Mouse (Mus musculus): ENCODE results near the gene Fbxw21.
"Not testable (repeated sequence)": the region's sequence is repeated elsewhere in the genome, so short reads cannot be mapped to it uniquely, and the experiment has no call there.

The Fbxw21 gene

DNA sequence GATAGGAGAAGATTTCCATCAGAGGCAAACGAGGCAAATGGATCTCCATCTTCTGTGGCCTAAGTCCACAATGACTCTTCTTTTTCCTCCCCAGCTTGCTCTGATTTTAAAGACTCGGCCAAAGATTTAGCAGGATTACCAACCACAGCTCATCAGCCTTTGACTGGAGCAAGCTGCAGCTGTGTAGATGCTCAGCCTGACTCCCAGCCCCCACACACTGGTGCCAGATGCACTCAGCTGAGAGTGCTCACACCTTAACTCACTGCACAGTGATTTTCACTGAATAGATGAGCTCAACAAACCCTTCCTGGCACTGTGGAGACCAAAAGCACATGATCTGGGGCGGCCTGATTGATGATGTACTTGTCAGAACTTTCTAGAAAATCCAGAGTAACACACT is at the start of gene Fbxw21:
Gene Fbxw21 (minus strand): TSS at position 101 of the 400 bp plus-strand sequence.
- DNase-seq = no peak

DNA sequence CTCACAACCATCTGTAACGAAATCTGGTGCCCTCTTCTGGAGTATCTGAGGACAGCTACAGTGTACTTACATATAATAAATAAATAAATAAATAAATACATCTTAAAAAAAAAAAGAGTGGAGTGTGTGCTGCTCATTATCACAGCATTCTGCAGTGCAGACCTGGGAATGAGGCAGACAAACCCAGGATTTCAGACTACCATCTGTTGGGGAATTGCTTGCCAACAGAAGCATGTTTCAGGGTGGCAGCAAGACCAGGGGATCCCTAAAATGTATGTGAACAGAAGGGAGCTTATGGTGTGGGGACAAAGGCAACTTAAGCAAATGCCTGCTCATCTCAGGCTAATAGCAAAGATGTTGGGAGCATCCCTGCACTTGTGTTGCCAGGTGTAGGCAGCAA is 39.5 kb upstream of the Fbxw21 start:
- not testable (repeated sequence) for DNase-seq

DNA sequence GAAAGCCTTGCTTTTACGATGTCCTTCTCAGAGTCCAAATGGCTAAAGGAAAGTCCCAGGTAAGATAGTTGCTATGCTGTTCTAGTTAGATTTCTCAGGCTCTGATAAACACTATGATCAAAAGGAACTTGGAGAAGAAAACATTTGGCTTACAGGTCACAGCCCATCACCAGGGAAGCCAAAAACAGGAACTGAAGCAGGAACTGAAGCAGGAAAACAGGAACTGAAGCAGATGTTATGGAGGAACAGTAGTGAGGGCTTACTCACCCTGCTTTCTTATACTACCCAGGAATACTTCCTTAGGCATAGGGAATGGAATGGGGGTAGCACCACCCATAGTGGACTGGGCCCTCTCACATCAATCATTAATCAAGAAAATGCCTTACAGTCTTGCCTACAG is 38.5 kb upstream of the Fbxw21 start:
- no peak for DNase-seq

DNA sequence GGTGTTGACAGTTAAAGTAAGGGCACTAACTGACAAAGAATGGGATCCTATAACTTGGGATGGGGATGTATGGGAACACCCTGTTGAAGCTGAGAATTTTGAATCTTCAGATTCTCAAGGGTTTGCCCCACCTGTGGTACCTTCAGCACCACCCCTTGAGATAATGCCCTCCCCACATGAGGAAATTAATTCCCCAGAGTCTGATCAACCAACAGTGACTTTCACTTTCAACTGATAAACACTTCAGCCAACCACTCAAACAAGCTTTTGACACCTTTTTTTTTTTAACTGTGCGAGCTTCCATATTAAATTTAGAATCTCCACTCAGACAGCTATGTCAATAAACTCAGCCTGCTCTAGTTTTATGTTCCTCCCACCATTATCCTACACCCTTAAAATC is 37.5 kb upstream of the Fbxw21 start:
- no peak for DNase-seq

DNA sequence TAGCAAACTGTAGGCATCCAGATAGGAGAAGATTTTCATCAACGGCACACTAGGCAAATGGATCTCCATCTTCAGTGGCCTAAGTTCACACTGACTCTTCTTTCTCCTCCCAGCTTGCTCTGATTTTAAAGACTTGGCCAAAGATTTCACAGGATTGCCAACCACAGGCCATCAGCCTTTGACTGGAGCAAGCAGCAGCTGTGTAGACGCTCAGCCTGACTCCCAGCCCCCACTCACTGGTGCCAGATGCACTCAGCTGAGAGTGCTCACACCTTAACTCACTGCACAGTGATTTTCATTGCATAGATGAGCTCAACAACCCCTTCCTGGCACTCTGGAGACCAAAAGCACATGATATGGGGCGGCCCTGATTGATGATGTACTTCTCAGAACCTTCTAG is 34.0 kb upstream of the Fbxw21 start, which contains the start of gene Fbxw13:
Gene Fbxw13 (minus strand): TSS at position 101 of the 400 bp plus-strand sequence.
- not testable (repeated sequence) for DNase-seq

DNA sequence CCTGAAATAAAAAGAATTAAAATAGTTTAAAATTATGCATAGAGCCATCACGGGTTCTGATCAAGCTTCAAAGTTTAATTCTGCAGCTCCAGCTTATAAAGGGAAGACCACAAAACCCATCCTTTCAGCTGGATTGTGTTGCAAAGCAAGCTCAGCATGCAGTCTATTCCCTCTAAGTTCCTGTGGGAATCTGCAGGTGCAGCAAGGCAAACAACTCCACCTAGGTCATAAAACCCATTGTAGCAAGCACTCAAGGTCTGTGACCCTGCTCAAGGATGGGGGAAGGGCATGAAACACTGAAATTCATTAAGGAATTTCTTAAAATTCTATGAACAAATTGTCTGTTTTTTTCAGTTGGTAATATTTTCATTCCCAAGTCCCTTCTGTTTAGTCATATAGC is 15.4 kb upstream of the Fbxw21 start:
- no peak for DNase-seq

DNA sequence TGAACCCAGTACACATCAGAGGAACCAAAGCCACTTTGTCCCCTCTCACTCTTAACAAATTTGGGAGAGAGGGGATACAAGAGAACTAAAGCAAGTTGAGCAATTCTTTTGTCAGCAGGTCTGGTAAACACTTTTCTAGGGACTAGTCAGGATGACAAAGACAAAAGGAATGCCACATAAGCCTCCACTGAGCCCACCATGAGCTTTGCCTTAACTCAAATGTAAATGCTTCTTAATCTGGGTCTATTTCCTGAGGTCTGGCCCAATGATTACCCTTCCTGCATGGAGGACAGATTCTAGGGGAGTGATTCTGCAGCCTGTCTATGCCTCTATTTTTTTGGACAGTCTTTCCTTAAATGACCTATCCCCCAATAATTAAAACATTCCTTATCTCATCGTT is 14.5 kb upstream of the Fbxw21 start:
- DNase-seq = no peak

DNA sequence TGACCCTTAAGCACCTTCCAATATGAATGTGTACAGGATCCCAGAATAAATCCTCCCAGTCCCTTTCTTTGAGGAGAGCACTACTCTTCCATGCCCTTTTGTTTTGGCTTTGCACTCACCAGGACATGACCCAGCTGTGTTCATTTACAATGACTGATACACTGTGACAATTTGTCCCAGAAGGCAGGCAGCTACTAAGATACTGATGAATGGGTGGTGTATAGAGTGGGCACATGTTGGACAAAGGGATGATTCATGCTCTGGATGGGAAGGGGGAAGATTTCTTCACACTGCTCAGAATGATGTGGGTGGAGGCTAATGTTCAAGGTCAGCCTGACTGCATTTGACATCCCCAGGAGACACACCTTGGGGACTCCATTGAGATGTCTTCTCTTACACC is 5.5 kb upstream of the Fbxw21 start:
- DNase-seq = no peak

DNA sequence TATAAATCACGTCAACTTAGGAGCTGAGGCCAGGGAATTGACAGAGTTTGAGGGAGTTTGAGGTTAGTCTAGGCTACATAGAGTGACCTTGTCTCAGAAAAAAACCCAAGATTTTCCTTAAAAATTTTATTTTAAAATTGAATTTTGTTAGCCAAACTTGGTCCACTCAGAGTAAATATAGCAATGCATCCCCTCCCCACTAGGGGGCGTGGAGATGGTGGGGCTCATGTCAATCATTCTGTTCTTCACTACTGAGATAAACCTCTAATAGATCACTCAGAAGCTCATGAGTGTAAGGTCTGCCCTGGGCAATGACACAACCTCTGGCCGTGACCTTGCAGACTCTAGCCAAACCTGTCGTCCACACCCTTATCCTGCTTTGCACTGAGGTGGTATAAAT is 21.4 kb downstream of the Fbxw21 start:
- DNase-seq = not testable (repeated sequence)

DNA sequence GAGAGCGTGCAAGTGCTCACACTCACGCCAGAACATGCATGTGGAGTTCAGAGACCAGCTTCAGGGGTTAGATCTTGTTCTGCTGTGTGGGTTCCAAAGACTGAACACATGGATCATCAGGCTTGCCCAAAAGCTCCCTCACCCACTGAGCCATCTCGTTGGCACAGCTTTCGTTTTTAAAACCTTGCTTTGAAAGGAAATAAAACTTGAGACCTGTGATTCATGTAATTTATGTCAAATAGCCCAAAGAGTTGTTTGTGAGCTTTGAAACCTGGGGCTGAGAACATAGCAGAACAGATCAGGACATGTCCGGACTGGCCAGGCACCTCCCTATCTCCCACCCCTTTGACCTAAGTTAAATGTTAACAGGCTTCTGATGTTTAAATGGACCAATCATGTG is 31.8 kb downstream of the Fbxw21 start:
- DNase-seq = no peak

DNA sequence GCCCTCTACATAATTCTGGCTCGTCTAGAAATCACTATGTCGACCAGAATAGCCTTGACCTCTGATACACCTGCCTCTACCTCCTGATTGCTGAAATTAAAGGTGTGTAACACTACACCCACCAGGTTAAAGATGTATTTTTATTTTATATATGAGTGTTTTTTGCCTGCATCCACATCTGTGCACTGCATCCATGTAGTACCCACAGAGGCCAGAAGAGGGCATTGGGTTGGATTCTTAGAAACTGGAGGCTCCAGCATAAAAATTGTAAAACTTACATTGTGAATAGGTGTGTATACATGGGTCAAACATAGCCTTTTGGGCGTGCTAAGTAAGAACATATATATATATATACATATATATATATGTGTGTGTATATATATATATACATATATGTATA is 33.6 kb downstream of the Fbxw21 start:
- DNase-seq = peak; percentile 71

DNA sequence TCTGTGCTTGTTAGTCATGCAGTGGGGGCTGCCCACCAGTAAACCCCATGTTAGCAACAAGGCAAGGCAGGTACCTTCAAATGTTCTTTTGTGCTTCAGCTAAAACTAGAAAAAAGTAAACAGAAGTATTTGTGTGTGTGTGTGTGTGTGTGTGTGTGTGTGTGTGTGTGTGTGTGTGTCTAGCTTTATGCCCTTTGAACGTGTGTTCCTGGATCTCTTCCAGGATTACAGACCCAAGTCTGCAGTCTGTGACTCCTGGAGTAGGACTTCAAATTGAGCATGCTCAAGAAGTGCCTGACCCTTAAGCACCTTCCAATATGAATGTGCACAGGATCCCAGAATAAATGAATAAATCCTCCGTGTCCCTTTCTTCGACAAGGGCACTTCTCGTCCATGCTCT is 34.8 kb downstream of the Fbxw21 start:
- no peak for DNase-seq

DNA sequence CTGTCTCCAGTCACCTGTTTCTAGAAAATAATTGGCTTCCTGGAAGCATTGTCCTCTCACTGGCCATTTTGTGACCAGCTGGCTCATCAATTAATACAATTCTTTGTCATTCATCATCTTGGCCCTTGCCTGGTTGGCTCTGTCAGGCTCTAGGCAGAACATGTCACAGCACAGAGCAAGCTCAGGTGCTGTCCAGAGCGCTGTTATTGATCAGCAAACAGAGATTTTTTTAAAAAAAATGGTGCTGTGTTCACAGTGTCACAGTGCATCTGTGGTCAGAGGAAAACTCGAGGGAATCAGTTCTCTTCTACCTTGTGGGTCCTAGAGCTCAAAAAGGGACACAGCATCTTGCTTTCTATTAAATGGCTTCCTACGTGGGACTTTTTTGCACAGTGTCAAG is 36.4 kb downstream of the Fbxw21 start:
- DNase-seq = no peak

DNA sequence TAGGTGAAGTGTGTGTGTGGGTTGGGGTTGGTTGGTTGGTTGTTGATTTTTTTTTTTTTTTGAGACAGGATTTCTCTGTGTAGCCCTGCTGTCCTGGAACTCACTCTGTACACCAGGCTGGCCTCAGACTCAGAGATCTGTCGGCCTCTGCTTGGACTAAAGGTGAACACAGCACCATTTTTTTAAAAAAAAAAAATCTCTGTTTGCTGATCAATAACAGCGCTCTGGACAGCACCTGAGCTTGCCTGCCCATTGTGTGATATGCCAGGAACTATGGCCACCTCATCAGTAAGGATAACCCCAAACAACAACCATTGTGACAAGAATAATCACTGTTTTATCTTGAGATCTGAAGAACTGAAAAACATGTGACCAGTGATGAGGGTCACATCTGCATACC is 36.8 kb downstream of the Fbxw21 start:
- DNase-seq = no peak

DNA sequence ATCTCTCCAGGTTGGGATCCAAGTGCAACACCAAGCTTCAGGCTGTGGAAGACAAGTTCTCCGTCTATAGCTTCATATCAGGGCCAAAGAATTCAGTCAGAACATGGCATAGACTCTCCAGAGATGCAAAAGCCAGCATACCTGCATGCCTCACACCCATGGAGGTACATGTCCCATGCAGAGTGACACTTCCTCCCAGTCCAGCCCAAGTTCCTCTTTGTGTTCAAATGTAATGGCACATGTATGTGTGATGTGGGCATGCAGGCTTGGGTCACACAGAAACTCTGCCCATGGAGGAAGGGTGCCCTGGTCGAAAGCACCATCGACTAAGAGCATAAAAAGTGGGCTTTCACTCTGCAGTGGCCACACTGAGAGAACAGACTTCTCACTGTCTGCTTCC is 37.7 kb downstream of the Fbxw21 start:
- no peak for DNase-seq

DNA sequence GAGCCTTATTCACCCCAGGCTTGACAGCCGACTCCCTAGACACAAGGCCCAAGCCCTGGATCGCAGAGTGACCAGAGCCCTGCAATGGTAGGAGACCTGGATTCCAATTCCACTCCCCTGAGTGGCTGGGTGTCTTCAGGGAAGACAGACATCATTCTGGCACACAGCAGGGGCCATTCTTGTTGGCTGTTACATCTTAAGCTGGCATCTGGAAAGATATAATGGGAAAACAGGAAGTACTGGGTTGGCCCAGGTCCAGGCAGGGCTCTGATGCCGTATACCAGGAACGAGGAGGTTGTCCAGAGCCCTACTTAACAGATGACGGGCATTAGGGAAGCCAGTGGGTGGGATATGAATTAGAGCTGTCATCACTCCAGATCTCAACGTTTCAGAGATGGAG is 38.6 kb downstream of the Fbxw21 start:
- DNase-seq = no peak

DNA sequence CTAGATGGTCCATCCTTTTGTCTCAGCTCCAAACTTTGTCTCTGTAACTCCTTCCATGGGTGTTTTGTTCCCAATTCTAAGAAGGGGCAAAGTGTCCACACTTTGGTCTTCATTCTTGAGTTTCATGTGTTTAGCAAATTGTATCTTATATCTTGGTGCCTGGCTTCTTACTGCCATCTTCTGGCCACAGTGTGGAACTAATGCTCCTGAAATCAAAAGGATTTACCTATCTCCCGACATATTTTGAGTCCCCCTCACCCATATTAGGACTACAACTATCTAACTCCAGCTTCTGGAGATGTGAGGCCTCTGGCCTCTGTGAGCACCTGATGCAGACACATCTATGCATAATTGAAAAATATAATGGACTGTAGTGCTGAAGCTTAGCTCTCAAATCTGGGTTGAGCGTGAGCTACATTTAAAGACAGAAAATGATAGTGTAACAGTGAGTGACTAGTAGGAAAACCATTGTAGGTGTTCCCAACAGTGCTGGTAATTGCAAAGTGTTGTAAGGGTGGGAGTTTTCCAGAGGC is 39.2 kb downstream of the Fbxw21 start:
- peak; percentile 59 for DNase-seq

DNA sequence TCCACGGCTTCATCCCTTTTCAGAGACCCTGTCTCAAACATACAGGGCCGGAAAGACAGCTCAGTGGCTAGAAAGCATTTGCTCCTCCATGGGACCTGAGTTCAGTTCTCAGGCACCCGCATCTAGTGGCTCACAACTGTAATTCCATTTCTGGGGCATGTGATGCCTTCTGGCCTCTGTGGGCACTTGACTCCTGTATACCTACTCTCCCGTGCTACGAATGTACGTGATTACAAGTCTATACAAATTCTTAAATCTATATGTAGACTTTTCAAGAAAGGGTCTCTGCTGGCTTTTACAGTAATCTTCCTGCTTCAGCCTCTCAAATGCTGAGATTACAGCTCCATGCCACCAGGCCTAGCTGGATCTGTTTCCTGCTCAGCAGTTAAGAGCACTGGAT is 40.9 kb downstream of the Fbxw21 start:
- no peak for DNase-seq

DNA sequence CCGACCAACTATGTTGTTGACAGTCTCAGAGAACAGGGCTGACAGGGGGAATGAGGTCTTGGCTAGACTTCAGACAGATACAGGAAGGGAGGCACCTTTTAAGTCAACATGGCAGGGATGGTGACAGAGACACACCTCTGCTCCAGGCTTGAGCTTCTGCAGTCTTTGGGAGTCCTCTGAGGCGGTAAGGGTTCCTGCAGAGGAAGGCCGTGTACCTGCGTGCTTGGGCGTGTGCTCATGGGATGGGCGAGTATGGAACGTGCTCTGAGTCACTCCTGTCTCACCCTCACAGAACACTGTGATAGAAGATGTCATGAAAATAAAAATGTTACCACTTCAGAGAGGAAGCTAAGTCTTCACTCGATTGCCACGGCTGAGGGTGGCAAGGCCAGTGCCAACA is 42.3 kb downstream of the Fbxw21 start:
- peak; percentile 6 for DNase-seq

DNA sequence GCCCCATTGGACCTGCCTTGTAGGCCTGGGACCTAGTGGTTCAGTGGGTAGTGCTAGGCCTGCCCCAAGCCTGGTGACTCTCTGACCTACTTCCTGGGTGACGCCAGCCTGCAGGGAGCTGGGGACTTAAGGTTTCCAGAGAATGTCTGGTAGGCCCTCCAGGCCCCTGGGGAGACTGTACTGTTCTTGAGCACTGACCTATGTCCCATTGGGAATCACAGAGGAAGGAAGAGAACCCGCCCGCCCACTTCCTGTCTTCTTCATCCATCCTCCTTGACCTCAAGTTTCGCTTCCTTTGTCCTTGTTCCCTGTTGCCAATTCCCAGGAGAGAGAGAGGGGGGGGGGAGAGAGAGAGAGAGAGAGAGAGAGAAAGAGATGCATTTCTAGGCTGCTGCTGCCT is 43.7 kb downstream of the Fbxw21 start:
- DNase-seq = peak; percentile 23

DNA sequence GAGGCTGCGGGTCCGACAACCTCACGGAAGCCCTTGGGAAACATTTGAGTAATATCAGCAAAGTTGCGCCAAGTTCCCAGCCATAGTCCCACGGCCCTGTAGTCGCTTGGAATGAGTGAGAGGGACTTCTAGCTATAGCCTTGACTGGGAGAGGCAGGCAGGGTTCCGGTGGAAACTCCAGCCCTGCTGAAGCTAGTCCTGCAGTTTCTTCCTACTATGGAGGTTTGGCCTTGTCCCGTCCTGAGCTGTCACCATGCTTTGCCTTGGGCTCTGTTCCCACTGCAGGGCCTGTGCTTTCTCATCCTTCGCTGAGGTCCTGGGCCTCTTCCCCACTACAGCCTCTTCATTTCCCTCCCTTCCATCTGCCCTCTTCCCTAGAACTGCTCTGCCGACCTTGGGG is 45.6 kb downstream of the Fbxw21 start:
- DNase-seq = no peak

DNA sequence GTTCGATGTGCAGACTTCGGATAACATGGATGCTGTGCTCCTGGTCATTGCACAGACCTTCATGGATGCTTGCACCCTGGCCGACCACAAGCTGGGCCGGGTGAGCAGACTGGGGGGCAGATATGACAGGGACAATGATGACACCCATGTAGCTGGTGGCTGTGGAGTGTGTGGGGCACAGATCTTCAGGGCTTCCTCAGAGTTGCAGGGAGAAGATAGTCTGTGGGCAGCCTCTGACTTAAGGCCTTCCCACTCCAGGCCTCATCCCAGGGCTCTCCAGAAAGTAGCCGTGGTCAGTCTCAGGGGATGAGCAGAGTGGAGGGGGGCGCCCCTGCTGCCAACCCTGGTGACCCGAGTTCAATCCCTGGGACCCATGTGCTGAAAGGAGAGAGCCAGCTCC is 47.0 kb downstream of the Fbxw21 start:
- peak; percentile 4 for DNase-seq

DNA sequence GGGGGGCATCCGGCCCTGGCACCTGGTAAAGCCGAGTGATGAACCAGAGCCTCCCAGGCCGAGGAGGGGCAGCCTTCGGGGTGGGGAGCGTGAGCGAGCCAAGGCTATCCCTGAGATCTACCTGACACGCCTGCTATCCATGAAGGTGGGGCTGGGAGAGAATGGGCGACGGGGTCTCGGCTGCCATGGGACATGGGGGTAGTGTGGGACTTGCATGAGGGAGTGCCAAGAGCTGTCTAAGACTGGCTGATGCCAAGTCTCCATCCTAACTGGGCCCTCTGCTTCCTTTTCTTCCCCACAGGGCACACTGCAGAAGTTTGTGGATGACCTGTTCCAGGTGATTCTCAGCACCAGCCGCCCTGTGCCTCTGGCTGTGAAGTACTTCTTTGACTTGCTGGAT is 47.6 kb downstream of the Fbxw21 start:
- peak; percentile 4 for DNase-seq

DNA sequence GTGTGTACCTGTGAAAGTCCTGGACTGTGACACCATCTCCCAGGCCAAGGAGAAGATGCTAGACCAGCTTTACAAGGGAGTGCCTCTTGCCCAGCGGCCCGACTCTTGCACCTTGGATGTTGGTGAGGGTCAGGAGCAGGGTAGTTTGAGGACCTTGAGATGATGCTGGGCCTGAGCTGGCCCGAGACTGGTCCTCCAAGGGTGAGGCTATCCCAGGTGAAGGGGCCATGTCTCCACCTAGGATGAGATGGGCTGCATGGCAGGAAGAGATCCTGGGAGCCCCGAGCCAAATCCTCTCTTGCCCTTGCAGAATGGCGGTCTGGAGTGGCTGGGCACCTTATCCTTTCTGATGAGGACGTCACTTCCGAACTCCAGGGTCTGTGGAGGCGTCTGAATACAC is 48.5 kb downstream of the Fbxw21 start:
- DNase-seq = peak; percentile 4

DNA sequence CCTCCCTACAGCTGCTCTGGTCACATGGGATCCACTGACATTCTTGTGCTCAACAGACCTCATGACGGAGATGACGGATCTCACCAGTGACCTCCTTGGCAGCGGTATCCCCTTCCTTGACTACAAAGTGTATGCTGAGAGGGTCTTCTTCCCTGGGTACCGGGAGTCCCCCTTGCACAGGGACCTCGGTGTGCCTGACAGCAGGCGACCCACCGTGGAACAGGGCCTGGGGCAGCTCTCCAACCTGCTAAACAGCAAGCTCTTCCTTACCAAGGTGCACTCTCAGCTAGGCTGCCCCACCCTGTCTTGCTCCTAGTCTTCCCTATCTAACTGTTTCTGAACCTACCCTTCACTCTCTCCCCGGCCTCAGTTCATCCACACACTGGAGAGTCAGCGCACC is 50.2 kb downstream of the Fbxw21 start:
- peak; percentile 4 for DNase-seq

DNA sequence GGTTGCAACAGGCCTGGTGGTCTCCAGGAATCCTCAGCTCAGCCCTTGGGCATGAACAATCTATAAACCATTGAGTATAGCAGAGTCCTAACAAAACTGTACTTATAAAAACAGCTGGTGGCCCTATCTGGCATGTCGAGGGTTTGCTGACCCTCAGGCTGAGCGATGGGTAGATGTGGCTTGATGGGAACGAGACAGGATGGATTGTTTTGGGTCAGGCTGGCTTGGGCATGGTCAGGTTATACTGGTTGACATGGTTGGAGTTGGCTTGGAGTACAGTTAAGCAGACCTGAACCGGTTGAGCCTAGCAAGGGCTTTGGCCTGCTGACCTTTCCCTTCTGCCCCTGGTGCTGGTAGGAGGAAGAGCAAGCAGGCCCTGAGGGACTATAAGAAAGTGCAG is 50.7 kb downstream of the Fbxw21 start:
- DNase-seq = no peak

Data from kidney, postnatal 10 days (tissue).